Mouse (Mus musculus) brain, adult 2 months (tissue): ENCODE measurements around the gene Ect2.

Experiments
- DNase-seq: peaks from one replicate; pipeline ENCODE4 v3.0.0; 2011; ENCODE audit warnings: low read depth, low spot score

Gene Ect2

DNA sequence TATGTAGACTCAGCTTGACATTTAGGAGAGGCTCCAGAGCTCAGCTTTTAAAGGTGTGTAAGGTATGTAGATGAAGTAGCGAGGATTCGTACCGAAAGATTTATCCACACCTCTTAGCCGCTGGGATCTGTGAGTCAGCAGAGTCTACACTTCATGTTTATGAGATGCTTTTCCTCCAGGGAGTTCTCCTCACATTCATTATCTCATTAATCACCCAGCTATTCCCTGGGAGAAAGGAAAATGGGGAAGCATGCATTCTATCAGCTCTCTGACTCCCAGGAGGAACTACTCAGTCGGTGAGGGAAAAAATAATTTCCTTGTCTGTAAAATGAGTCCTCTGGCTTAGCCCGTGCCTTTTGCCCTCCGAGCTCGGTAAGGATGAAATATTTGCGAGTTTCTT, 83.3 kb downstream of the Ect2 start:
- peak; percentile 13 for DNase-seq

DNA sequence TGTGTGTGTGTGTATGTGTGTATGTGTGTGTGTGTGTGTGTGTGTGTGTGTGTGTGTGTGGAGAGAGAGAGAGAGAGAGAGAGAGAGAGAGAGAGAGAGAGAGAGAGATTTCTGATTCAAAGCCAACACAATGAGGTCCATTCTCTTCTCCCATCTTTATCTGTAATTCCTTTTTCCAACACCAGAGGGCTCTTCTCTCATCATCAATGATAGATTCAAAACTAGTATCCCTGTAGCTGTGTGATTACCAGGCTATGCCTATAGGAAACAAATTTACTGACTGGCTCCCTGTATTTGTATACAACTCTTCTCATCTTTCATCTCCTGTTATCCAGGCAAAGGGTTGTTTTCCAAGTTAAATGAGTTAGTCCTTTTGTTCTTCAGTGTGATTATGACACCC, 86.5 kb downstream of the Ect2 start:
- no peak for DNase-seq

- DNase-seq: no peak
These were observed 88.8 kb downstream of the Ect2 start for GRCm38 (mm10) chr3:27064886-27065285.

DNA sequence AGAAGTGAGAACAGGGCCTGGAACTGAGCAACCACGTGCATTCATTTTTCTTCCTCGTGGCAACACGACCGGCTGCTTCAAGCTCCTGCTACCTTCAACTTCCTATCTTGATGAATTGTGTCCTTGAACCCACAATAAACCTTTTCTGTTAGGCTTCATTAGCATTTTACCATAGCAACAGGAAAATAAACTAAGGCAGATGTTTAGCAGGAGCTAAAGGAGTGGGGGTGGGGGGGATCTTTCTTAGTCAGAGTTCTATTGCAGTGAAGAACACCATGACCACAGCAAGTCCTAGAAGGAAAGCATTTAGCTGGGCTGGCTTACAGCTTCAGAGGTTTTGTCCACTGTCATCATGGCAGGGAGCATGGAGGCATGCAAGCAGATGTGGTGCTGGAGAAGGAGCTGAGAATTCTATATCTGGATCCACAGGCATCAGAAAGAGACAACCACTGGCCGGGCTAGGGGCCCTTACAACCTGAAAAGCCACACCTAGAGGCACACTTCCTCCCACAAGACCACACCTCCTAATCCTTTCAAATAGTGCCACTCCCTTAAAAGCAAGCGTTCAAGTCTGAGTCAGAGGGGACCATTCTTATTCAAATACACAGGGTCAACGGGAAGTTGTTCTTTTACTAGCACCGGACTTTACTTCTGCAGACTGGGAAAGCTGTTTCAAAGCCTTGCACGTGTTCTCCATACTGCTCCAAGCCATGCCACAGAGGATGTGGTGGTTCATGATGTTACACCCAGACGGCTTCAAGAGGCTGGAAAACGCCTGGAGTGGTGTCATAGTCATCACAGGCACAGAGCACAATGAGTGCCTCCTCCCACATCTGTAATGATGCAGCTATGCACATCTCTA, 90.0 kb downstream of the Ect2 start:
- no peak for DNase-seq

DNA sequence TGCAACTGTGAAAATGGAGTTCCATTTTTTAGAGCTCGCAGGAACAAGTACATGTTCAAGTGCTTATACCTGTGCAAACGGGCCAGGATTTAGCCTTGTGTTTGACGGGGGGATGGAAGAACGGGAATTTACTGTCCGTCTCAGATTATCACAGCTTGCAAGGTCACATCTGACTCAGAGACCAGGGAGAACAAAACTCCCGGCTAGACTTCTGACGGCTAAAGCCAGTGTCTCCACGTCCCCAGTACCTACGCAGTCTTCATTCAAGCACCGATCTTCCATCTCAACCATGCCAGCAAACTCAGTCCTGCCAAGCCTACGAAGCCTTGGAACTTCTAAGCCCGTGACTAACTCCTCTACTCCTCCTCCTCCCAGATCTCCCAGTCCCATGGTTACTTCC, 93.2 kb downstream of the Ect2 start:
- no peak for DNase-seq

DNA sequence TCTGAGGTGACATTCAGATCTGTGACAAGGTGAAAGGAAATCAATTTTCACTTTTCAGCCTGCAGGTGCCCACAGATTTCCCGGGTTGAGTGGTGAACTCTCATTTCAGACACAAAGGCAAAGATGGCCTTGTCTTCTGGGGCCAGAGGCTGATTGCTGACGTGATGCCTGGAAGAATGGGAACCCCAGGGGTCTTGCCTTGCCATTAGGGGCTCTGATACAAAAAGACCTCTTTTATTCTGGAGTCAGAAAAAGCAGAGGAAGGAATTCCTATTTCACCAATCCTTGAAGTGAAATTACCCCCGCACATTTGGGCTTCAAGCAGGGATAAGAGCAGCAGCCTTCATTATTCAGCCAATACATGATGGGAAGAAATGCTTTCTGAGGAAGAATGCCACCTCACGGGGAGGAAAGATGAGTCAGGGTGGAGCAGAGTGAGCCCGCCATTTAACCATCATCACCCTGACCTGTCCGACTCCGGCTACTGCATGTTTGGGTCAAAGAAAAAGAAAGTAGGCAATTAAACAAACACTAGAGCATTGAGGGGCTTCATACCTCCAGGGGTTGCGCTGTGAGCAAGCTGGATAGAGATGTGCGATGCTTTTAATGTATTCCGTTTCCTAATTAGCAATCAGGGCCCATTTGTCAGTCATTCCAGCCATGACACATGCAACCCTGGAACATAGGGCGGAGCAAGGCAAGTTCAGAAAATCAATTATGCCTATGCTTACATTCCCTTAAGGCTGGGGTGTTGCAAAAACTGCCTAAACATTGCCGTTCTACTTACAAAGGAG, 94.0 kb downstream of the Ect2 start:
- no peak for DNase-seq

GRCm38 (mm10) chr3:27055471-27055870, 98.2 kb downstream of the Ect2 start:
- no peak for DNase-seq

- peak; percentile 37 for DNase-seq
These were observed 98.9 kb downstream of the Ect2 start for GRCm38 (mm10) chr3:27054766-27055165.
